Mouse (Mus musculus) B cell, adult 62 days (primary cell): ENCODE data around the gene Gm45716. TPM values are rescaled to one million over a fixed set of nuclear protein-coding genes. Genes with fewer than 3 reads are reported as not detected.

Experiments
- total RNA-seq: library from RNA; stranded (reverse); gene quantifications from 4 replicates; pipeline ENCODE4 v1.2.4, GENCODE M21; 2023

Gm45716 gene
- 0.39 to 3.8 TPM (median 2.6 TPM) in 4 replicates for total RNA-seq

DNA sequence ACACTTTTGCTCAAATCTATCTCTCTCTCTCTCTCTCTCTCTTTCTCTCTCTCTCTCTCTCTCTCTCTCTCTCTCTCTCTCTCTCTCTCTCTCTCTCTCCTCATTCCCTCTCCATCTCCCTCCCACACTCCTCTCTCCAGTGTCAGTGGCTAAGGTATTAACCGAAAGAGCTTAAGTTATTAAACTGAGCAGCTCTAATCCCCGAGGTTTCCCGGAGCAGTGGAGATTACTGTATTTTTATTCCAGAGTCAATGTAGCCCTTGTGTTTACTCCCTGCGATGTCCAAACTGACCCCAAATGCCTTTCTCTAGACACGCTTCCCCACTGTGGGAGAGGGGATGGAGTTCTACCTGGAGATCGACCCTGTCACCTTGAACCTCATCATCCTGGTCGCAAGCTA, at the start of gene Gm45716:
Gene Gm45716, plus strand, starts transcription at position 243 of the 400 bp plus-strand sequence.

DNA sequence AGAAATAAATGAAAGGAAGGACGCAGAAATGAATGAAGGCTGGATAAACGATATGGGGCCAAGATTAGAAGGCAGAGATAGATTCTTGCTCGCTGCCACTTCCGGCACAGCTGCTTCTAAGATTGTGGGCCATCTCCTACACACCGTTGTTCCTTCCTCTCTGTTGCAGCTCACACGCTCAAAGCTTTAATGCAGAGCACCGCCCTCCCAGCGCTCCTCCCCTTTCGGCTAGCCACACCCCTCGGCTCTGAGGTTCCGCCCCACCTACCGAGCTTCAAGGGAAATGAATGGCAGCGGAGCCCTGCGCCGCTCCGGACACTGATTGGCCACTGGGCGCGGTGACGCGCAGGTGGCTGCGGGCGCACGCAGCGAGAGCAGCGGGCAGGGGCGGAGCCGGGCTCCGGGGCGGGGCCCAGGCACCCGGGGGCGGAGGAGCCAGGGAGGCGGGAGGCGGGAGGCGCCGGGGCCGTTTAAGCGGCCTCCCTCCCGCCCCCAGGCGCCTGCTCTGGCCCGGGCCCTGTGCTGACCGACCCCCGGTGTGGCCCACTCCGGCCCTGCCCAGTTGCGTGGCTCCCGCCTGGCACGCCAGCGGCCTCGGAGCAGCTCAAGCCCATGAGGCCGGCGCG, 61.7 kb downstream of the Gm45716 start, which contains the start of gene Mmd:
Gene Mmd, plus strand, starts transcription at position 432 of the 626 bp plus-strand sequence.

Other genes with a start within 250 kb of the Gm45716 start
- gene Pctp, start 184.8 kb upstream of the Gm45716 start, total RNA-seq: 4.6 to 9.0 TPM (median 7.5 TPM) in 4 replicates
- gene Tmem100, start 157.3 kb upstream of the Gm45716 start, total RNA-seq: 0.31 to 0.86 TPM (median 0.54 TPM) in 4 replicates
- gene Mmd, start 61.8 kb downstream of the Gm45716 start, total RNA-seq: 13.5 to 15.4 TPM (median 14.4 TPM) in 4 replicates
- gene Hlf, start 203.2 kb downstream of the Gm45716 start, total RNA-seq: not detected in 4 replicates